Mouse (Mus musculus) midbrain, embryonic 16.5 days (tissue): ENCODE data around the gene Elovl7. TPM values are rescaled to one million over a fixed set of nuclear protein-coding genes. Genes with fewer than 3 reads are reported as not detected.

Experiments used
- ATAC-seq: fragments of 200-750 bp; cut with Nextera tagmentation; 2 replicates; pipeline ENCODE4 v1.8.0; 2017; ENCODE audit warnings: moderate TSS enrichment
- H3K27ac ChIP-seq: fragments of 300-500 bp; sonication (generic); 2 replicates; pipeline ENCODE4 v1.5.1; 2014; ENCODE audit warnings: mild to moderate bottlenecking, low read length, mixed read lengths
- H3K27me3 ChIP-seq: fragments of 300-500 bp; sonication (generic); 2 replicates; pipeline ENCODE4 v1.6.1; 2014; ENCODE audit warnings: low read depth, low read length, mixed read lengths; ENCODE audit not compliant: control insufficient read depth, insufficient read depth
- H3K36me3 ChIP-seq: fragments of 300-500 bp; sonication (generic); 2 replicates; pipeline ENCODE4 v1.6.1; 2014; ENCODE audit warnings: mild to moderate bottlenecking, low read length, moderate library complexity, mixed read lengths; ENCODE audit not compliant: control insufficient read depth, insufficient read depth
- H3K4me1 ChIP-seq: fragments of 300-500 bp; sonication (generic); 2 replicates; pipeline ENCODE4 v1.6.1; 2014; ENCODE audit warnings: mild to moderate bottlenecking, low read length, mixed read lengths; ENCODE audit not compliant: control insufficient read depth, insufficient read depth
- H3K4me2 ChIP-seq: fragments of 300-500 bp; sonication (generic); 2 replicates; pipeline ENCODE4 v1.6.1; 2014; ENCODE audit warnings: mild to moderate bottlenecking, low read length, mixed read lengths
- H3K4me3 ChIP-seq: fragments of 300-500 bp; sonication (generic); 2 replicates; pipeline ENCODE4 v1.5.1; 2014; ENCODE audit warnings: low read depth, mild to moderate bottlenecking, low read length, moderate library complexity, mixed read lengths
- H3K9ac ChIP-seq: fragments of 300-500 bp; sonication (generic); 2 replicates; pipeline ENCODE4 v1.6.1; 2014; ENCODE audit warnings: low read depth, low read length, mixed read lengths
- H3K9me3 ChIP-seq: fragments of 300-500 bp; sonication (generic); replicated peaks from 2 replicates; pipeline ENCODE4 v1.6.1; 2014; ENCODE audit warnings: mild to moderate bottlenecking, low read length, mixed read lengths; ENCODE audit not compliant: control insufficient read depth, poor library complexity, severe bottlenecking
- WGBS: fragments of 180-500 bp; shearing (Covaris S2); extraction: QIAGEN DNeasy Blood & Tissue Kit; methylation state at CpG from one replicate; pipeline ENCODE4 v1.1.7; 2014; 5-methylcytosine and 5-hydroxymethylcytosine counted together
- polyA plus RNA-seq: library from polyadenylated mRNA; unstranded; fragments of >200 nt; fragmentation: Nextera tagmentation; extraction: Ambion mirVana; gene quantifications from 2 replicates; pipeline ENCODE4 v1.2.1, GENCODE M21; 2015

Elovl7 gene
- polyA plus RNA-seq, 1 experiment from 2014 or later: 2.3 TPM

DNA sequence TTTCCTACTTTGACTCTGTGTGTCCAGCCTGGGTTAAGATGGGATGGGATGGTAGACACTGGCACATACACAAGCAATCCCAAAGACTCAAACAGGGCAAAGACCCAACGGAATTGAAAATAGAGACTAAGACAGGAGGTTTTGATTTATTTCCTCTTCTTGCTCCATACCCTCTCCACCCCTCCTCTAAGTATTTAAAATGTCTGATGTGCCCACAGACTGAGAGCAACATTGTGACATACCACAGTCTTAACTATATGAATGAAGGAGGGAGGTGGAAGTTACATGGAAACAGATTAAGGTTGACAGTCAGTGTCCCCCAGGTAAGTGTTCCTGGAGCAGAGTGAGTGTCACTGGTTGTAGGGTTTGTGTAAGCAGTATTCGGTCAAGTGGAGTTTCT, 70.1 kb downstream of the Elovl7 start:
- no peak overlapping the region for H3K9ac ChIP-seq
- no peaks in the 10 kb centered on the region for H3K36me3 ChIP-seq
- no peak overlapping the region for H3K27ac ChIP-seq
- no peak overlapping the region for H3K4me3 ChIP-seq
- H3K4me1 ChIP-seq: no peaks in the 10 kb centered on the region
- no peak for ATAC-seq
- WGBS: 93% methylated on average over 2 of the region's 2 CpGs
- no peaks in the 10 kb centered on the region for H3K27me3 ChIP-seq
- no peaks in the 10 kb centered on the region for H3K9me3 ChIP-seq
- H3K4me2 ChIP-seq: no peak overlapping the region

DNA sequence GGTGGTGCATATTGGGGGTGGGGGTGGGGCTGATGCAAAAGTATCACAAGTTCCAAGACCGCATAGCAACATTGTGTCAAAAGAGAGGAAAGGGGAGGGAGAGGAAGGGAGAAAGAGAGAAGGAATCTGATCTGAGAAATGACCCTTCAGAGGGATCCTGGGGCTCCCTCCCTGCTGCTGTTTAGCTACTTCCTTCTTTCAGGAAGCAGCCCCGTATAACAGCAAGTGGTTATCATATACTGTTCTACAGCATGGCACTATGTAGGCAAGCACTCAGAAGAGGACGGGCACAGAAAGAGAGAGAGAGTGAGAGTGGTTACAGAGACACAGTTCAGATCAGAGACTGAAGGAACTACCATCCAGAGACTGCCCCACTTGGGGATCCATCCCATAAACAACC, 73.7 kb downstream of the Elovl7 start:
- WGBS: 70% methylated on average over 3 of the region's 3 CpGs
- no peak for ATAC-seq
- no peaks in the 10 kb centered on the region for H3K9me3 ChIP-seq

DNA sequence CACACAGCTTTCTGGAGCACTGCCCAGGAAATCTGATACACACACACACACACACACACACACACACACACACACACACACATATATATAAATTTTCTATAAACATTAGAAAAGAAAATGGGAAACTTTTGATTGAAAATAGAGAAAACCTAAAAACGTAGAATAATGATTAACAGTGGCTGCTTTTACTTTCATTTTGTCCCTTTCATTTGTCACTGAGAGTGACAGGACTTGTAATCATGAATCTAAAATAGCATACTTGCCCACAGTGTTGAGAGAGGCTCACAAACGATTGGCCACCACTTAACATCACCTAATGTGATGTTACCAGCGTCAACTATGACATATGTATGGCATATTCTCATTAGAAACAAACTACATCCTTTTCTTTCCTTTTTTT, 75.2 kb downstream of the Elovl7 start:
- Histone ChIP-seq H3K9ac (no peak overlapping the region), H3K36me3 (no peaks in the 10 kb centered on the region), H3K27ac (no peak overlapping the region), H3K4me3 (no peak overlapping the region), H3K4me2 (no peak overlapping the region), H3K9me3 (no peaks in the 10 kb centered on the region), H3K4me1 (no peaks in the 10 kb centered on the region), H3K27me3 (no peaks in the 10 kb centered on the region)
- no peak for ATAC-seq
- 81% methylated on average over 3 of the region's 3 CpGs for WGBS

More for the DNA sequence above, 73.7 kb downstream of the Elovl7 start:
- Histone ChIP-seq H3K27me3 (no peaks in the 10 kb centered on the region), H3K4me2 (no peak overlapping the region), H3K9ac (no peak overlapping the region), H3K27ac (no peak overlapping the region), H3K4me3 (no peak overlapping the region), H3K36me3 (no peaks in the 10 kb centered on the region), H3K4me1 (no peaks in the 10 kb centered on the region)

DNA sequence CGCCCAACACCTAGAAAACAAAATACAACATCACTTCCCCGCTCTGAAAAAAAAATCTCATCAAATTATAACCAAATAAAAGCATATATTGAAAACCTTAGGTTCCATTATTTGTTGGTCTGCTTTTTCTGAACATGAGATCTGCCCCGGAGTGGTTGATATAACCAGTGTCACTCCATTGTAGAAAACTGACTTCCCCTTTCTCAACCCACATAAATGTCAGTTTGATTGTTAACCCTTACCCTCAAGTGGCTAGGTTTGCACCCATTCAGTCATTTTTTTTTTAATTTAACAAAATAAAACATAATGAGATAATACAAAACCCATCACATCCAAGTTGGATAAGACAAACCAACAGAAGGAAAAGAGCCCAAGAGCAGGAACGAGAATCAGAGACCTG, 76.1 kb downstream of the Elovl7 start:
- ATAC-seq: no peak
- no peaks in the 10 kb centered on the region for H3K27me3 ChIP-seq
- no peaks in the 10 kb centered on the region for H3K9me3 ChIP-seq
- no peaks in the 10 kb centered on the region for H3K4me1 ChIP-seq
- H3K36me3 ChIP-seq: no peaks in the 10 kb centered on the region
- H3K4me2 ChIP-seq: no peak overlapping the region
- H3K27ac ChIP-seq: no peak overlapping the region
- WGBS: 89% methylated on average over 4 of the region's 4 CpGs
- no peak overlapping the region for H3K9ac ChIP-seq
- no peak overlapping the region for H3K4me3 ChIP-seq

DNA sequence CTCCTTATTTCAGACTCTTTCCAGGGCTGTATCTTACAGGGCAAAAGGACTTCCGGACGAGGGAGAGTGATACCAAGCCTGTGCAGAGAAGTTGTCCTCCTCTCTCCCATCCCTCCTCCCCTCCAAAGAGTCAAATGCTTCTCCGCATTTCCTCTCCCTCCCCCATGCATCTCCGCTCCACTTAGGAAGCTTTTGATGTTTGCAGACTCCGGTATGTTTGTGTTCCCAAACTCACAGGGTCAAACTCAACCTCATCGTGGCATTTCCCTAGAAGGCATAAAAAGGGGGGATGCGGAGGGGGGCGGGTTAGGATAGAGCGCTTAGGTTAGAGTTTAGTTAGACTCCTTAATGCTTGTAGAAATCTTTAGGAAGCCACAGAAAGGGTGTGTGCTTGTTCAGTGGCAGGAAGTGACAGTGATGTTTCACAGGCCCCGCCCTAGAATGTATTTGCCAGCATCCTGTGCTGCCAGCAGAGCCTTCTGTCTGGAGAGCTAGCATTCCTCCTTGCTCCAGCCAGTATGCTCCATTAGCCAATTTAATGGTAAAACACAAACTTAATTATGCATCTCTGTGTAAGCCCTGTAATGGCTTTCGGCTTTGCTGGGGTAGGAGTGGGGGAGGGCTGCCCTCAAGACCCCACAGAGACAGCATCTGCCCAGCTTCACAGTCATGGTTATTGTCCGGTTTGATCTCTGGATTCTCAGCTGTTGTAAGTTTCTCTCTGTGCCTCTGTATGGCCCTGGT, 83.3 kb downstream of the Elovl7 start:
- Histone ChIP-seq H3K4me2 (peak overlapping the region; percentile 42), H3K36me3 (no peaks in the 10 kb centered on the region), H3K9ac (peak overlapping the region; percentile 20), H3K4me3 (peak overlapping the region; percentile 18; the same call in 1 of the 2 replicates), H3K27me3 (no peaks in the 10 kb centered on the region), H3K27ac (peak overlapping the region; percentile 20; the same call in 1 of the 2 replicates), H3K4me1 (no peaks in the 10 kb centered on the region; the same call in 1 of the 2 replicates), H3K9me3 (no peaks in the 10 kb centered on the region)
- 26% methylated on average over 12 of the region's 12 CpGs for WGBS
- ATAC-seq: peak; percentile 42; the same call in 1 of the 2 replicates

DNA sequence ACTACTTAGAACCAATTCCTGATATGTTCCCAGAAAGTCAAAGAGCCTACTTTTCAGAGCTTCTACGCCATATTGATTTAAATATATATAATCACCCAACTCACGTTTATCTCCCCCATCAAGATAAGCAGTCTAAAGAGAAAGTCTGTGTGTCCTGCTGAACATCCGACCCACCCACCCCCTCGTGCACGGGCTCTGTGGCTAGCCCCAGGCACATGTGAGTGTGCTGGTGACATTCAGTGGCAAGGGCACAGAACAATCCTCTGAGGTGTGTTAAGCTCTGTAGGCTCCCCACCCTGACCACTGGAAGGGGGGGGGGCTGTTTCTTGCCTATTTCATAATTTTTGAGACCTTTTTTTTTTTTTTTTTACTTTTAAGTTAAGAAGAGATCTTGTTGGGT, 84.0 kb downstream of the Elovl7 start:
- no peak overlapping the region for H3K4me3 ChIP-seq
- WGBS: 76% methylated on average over 5 of the region's 5 CpGs
- H3K9me3 ChIP-seq: no peaks in the 10 kb centered on the region
- no peaks in the 10 kb centered on the region for H3K36me3 ChIP-seq
- H3K27me3 ChIP-seq: no peaks in the 10 kb centered on the region
- no peak overlapping the region for H3K4me2 ChIP-seq
- no peak overlapping the region for H3K9ac ChIP-seq
- peak overlapping the region; percentile 20; the same call in 1 of the 2 replicates for H3K27ac ChIP-seq
- ATAC-seq: no peak
- no peaks in the 10 kb centered on the region; the same call in 1 of the 2 replicates for H3K4me1 ChIP-seq

DNA sequence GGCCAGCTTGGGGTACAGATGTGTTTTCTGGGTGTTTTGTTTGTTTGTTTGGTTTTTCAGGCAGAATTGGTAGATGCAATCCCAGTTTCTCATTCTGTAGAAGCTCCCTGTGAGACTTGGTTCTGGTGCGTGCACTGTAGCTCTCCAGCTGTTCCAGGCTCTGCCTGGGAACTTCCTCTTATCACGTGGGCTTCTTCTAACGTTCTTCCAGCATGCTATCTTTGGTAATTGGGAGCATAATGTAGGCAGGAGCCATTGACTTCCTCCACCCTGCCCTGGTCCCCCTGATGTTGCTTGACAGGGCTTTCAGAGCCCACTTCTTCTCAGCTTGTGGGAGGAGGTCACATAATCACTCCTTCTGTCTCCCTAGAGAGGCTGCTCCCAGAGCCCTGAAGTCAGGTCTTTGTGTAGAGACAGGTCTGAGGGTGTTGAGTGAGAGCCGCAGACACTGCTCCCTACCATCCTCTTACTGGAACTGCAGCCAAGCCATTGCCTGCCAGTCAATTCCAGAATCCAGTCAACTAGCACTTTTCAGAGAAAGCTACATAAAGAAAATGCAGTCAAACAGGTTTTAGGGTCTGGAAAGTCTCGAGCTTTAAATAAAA, 86.2 kb downstream of the Elovl7 start:
- Histone ChIP-seq H3K9me3 (no peaks in the 10 kb centered on the region), H3K9ac (no peak overlapping the region), H3K4me2 (no peak overlapping the region), H3K36me3 (no peaks in the 10 kb centered on the region), H3K4me1 (no peaks in the 10 kb centered on the region; the same call in 1 of the 2 replicates), H3K27ac (no peak overlapping the region), H3K27me3 (no peaks in the 10 kb centered on the region), H3K4me3 (no peak overlapping the region)
- no peak for ATAC-seq
- WGBS: 36% methylated on average over 5 of the region's 5 CpGs

DNA sequence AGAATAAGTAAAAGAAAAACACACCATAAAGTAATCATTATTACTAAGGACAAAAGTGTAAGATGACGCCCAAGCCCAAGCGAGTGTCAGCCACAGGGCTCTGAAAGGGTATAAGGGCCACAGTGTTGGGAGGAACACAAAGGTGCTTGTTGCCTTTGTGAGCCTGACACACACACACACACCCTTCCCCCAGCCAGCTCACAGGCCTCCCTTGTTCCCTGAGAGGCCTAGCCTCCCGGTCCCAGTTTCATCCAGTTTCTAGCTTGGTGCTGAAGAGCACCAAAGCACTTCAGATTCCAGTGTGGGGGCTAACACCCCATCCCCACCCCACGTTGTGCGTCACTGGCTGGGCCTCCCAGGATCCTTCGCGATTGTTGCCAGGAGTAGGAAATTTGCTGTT, 87.2 kb downstream of the Elovl7 start:
- Histone ChIP-seq H3K9me3 (no peaks in the 10 kb centered on the region), H3K4me1 (no peaks in the 10 kb centered on the region; the same call in 1 of the 2 replicates), H3K27ac (no peak overlapping the region), H3K27me3 (no peaks in the 10 kb centered on the region), H3K4me2 (no peak overlapping the region), H3K36me3 (no peaks in the 10 kb centered on the region), H3K9ac (no peak overlapping the region), H3K4me3 (no peak overlapping the region)
- WGBS: 34% methylated on average over 7 of the region's 7 CpGs
- ATAC-seq: peak; percentile 57; the same call in 1 of the 2 replicates

DNA sequence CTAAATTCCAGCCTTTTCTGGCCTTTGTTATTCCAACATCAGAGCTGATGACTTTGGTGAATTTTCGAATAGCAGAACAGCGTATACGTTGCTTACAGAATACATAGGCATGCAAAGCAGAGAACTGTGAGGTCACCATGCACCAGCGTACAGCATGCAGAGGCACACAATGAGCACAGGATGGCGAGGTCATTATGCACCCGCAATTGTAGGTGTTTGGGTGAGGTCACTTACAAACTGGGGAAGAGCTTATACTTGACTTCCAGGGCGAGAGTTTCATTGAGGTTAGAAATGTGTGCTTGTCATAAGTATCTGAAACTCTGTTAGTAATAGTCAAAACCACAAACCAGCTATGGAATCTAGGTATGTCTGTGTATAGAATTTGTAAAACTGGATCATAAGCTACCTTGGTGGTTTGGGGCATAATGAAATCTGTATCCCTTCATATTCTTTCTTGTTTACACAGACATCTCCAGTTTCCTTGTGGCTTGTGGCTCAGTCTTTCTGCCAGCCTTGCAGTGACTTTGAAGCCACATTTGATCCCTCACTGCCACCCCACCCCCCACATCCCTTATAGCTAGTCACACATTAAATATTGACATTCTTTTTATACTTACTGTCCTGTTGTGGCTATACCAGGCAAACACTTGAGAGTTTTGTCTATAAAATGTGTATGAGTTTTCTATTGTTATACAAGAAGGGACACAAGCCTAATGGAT, 88.9 kb downstream of the Elovl7 start:
- no peak for ATAC-seq
- H3K27me3 ChIP-seq: no peaks in the 10 kb centered on the region
- H3K4me1 ChIP-seq: no peaks in the 10 kb centered on the region
- no peak overlapping the region for H3K9ac ChIP-seq
- no peaks in the 10 kb centered on the region for H3K9me3 ChIP-seq
- no peak overlapping the region for H3K4me2 ChIP-seq
- no peak overlapping the region for H3K4me3 ChIP-seq
- 79% methylated on average over 7 of the region's 7 CpGs for WGBS
- no peaks in the 10 kb centered on the region for H3K36me3 ChIP-seq
- H3K27ac ChIP-seq: no peak overlapping the region
